Mouse (Mus musculus): ENCODE results near the gene Doc2a. TPM values are rescaled to one million over a fixed set of nuclear protein-coding genes. Genes with fewer than 3 reads are reported as not detected.

Gene Doc2a
- 10 to 100 TPM; 15.8 to 18.5 TPM for total RNA-seq (2021)
- long read RNA-seq, transcript Doc2a-201 (11 exons, 2,538 nt): major isoform, 11 of 29 reads
- long read RNA-seq, partial matches to known transcripts: 5 of 29 reads
- long read RNA-seq, other reads (novel, unspliced or antisense): 13 of 29 reads

DNA sequence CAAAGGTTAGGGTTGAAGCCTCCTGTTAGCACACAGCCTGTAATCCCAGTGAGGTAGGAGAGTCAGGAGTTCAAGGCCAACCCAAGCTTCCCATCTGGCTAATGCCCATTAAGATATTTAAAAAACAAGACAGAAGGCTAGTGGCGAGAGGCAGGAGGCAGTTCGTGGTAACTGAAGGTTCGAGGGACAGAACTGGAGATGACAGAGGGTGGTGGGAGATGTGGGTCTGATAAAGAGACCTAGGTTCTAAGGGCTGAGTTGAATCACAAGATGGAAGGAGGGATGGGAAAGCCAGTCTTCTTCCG lies at the start of gene Doc2a:
TSS of gene Doc2a (plus strand) at position 301 of the 305 bp plus-strand sequence.
- DNase-seq (ENCODE audit: low spot score in 2 of 2): no peak

DNA sequence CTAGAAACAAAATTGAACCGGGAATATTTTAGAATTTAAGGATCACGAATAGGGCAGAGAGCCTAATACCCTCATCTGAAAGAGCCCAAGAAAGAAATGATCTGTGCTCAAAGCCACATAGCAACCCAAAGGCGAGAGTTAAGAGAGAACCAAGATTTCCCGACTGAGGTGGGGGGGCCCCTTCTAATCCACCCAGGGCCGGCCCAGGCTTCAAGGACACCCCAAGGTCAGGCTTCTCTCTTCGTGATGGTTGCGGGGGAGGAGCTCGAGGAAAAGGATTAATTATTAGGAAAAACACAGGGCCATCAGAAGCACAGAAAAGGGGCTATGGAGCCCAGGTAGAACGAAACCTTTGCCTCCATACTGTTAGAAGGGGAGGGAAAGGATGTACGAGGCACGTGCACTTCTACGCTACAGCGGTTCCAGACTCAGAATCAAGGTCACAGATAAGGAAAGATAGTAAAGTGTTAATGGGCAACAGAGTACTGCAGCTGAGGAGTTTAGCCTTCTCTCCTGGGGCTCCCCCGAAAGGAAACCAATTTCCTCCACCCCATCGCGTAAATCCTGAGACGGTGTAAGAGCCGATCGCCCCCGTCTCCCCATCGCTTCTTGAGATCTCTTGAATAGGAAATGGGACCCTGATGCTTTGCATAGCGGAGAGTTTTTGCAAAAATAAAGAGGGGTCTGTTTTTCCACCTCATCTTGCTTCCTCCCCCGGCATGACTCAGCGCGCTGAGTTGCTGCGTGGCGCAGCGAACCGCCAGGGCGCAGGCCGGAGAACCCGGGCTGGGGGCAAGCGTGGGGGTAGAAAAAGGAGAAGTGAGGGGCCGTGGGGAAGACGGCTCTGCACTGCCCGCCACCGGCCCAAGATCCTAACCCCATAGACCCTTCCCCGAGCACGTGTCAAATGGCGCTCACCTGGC lies 48.8 kb upstream of the Doc2a start:
- DNase-seq (ENCODE audit: low spot score in 2 of 2): peak in 1 of 2 experiments; percentile 40

DNA sequence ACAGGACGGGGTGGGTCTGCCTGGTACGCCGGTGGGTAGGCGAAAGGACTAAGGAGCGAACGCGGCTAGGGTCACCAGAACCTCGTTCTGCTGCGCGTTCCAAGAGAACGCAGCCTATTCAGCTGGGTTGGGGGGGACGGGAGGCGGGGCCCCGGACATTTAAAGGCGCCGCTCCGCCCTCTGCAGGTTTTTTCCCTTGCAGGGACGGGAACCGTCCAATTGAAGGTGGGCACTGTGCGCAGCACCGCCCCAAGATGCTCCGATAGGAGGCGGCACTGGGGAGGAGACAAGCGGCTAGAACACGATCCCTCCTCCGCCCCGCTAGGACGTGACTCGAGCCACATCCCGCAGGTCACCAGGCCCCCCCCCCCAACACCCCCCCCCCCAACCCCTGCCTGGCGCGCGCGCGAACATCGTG lies 48.2 kb upstream of the Doc2a start:
- DNase-seq (ENCODE audit: low spot score in 2 of 2): peak; percentile 98 to 99

DNA sequence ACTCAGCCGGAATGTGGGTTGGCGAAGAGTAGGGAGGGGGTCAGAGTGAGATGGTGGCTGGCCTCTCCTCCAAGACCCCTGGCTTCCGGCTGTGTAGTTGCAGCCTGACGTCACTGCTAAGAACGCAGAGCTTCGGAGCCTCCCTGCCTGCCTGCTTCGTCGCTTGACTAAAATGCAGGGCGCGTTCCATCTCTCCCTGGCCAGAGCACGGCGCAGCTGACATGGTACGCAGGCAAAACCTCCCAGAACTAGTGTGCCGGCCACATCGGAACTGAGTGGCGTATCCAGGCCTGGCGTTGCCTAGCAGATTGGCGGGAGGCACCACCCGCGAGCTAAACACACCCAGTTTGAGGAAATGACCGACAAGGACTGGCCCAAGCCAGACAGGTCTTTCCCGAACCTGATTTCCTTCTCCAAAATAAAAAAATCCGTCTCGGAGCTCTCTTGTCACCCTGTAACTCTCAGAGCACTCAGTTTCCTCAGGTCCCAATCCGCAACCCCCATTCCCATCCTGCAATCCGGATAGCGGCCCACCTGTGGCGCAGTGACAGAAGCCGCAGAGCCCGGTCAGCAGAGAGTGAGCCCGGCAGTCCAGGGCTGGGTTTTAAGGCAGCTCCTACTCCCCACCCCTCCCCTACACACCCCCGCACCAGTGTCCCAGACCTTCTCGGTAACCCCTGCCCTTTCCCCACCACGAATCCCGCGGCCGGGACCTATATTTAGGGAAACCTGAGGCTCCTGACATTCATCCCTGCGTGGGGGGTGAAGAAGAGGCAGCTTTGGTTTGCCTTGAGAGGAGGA lies 47.5 kb upstream of the Doc2a start:
- DNase-seq (ENCODE audit: low spot score in 2 of 2): peak in 1 of 2 experiments; percentile 80

DNA sequence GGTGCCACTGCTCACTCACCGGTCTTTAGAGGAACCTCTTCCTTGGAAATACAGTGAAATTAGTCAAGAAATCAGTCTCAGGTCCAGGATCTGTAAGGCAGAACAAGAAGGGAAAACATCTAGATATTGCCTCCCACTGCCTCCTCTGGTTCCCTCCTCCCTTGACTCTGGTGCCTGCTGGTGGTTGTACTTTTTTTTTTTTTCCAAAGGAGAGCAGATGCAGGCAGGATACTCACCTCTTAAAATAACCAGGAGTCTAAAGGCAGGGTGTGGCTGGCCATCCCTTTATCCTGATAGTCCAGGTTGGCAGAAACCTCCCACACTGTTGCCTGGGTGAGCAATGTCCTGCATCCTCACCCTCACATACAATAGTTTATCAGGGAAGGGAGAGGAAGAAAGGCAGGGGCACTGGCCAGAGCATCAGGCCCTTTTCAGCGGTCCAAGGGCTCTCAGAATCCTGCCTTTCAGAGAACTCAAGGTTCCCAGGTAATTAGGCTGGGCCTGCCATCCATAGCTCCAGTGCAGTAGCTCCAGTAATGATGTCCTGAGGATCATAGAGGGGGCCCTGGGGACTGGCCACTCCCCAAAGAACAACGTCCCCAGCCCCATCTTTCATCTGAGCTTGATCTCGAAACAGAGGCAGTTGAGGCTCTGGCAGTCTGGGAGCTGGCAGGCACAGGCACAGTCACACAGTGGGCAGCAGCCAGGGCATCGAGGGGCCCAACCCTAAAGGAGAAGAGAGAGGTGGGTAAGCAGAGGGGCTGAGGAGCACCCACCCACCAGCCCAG lies 46.8 kb upstream of the Doc2a start:
- no peak for DNase-seq (ENCODE audit: low spot score in 2 of 2)

DNA sequence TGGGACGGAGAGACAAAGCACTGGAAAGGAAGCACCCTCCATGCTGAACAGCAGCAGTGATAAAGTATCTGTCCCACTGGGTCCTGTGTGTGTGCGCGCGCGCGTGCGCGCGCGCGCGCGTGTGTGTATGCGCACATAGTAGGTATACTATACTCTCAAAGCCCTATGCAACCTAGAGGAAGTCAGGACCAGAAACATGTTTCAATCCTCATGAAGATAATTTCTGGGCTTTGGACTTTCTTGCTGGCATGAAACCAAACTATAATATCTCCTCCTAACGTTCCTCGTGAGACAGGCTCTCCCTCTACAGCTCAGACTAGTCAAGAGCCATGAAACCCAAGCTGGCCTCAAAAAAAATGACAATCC lies 46.2 kb upstream of the Doc2a start:
- no peak for DNase-seq (ENCODE audit: low spot score in 2 of 2)

DNA sequence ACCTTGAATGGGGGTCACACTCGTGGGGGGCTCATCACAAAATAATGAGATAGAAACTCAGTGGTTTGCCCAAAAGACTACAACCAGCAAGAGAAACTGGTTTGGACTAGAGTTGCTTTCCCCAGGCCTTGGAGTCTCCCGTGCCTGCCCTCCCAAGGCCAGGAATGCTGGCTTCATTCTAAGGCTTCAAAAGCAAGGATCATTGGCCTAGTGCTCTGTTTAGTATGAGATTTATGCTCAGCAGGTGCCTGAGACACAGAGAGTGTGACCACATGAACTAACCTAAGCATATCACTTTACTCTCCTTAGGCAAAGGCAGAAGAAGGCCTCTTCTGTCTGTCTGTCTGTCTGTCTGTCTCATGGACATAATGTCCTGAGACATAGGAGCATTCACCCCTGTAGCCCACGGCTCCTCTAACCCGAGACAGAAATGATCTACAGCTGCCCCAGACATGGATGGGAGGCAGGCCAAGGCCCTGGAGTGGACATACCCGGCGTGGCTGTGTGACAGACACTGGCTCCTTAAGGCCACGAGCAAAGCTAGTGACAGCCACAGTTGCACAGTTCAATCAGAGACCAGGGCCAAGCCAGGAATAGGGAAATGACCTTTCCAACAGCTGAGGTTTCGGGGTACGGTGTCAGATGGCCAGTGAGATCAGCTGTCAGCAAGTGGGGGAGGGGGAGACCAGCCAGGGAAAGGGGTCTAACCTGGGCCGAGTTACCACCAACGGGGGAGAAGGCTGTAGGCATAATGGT lies 44.9 kb upstream of the Doc2a start:
- no peak for DNase-seq (ENCODE audit: low spot score in 2 of 2)

- DNase-seq (ENCODE audit: low spot score in 2 of 2): no peak
These were observed 44.0 kb upstream of the Doc2a start for GRCm38 (mm10) chr7:126803181-126803580.

DNA sequence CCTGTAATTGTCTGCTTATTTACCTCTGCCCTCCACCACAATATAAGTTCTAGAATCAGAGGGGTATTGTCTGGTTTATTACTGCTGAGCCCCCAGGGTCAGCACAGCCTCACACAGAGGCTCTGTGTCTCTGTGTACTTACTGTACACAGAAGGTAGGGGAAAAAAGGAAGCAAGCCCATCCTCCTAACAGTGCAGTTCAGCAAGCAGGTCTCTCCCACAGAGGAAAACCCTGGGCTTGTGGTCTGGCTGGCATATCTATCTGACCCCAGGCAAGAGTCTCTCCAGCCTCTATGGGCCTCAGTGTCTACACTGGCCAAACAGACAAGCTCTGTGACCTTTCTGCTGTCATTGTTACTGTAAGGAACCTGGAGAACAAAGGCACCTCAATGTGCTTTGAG lies 43.5 kb upstream of the Doc2a start:
- no peak for DNase-seq (ENCODE audit: low spot score in 2 of 2)

DNA sequence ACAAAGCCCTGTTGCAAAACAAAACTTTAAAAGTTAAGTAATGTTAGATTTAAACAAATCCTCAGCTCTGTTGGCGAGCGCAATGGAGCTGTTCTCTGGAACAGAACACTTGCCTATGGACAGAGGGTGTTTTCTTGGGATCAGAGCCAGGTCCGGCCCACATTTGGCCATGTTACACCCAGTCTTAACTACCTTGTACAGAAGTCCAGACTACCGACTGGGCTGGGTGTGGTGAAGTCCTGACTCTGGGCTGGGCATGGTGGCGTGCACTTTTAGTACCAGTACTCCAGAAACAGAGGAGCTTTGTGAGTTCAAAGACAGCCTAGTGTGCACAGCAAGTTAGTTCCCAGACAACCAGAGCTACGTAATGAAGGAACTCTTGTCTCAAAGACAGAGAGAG lies 40.3 kb upstream of the Doc2a start:
- no peak for DNase-seq (ENCODE audit: low spot score in 2 of 2)

DNA sequence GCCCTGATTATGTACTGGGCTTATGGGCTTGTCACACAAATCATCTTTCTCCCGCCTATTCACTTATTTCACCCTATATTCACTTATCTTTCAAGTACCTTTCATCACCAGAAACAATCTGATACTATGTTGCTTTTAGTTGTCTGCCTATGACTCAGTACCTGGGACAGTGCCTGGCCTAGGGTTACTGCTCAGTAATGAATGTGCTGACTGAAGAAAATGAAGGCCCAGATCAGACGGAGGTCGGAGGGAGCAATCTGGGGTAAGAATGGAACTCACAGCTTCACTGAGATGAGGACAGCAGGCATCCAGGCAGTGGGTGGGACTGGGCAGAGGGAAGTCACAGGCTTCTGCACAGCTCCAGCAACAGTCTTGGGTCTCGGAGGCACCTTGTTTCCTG lies 39.8 kb upstream of the Doc2a start:
- no peak for DNase-seq (ENCODE audit: low spot score in 2 of 2)

DNA sequence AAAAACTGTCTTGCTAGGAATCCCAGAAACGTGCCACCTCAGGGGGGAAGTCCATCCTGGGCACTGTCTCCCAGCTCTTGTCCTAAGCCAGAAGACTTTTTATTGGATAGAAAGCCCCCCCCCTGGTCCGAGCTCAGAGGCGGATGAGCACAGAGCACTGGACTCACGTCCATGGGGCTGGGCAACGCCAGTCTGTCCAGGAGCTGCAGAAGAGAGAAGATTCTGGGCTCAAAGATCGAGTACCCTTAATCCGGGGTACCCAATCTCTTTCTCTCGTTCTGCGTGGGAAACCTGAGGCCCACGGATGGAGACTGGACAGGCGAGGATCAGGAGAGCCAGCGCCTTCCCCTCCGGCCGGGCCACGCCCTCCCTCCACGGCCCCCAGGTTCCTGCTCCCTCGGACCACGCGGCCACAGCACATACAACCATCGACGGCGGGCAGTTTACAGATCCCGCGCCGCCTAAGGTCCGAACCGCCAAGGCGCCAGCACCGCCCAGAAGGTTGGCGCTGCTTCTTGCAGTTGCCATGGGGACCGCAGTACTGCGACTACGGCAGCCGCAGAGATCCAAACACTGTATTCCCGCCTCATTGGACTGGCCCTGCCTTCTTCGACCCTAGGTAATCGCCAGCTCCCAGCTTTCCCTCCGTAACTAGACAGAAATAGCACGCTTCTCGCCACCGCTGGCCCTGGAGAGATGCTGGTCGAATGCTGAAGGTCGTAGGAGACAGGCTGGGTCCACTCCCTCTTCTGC lies 38.3 kb upstream of the Doc2a start:
- peak; percentile 90 to 95 for DNase-seq (ENCODE audit: low spot score in 2 of 2)

DNA sequence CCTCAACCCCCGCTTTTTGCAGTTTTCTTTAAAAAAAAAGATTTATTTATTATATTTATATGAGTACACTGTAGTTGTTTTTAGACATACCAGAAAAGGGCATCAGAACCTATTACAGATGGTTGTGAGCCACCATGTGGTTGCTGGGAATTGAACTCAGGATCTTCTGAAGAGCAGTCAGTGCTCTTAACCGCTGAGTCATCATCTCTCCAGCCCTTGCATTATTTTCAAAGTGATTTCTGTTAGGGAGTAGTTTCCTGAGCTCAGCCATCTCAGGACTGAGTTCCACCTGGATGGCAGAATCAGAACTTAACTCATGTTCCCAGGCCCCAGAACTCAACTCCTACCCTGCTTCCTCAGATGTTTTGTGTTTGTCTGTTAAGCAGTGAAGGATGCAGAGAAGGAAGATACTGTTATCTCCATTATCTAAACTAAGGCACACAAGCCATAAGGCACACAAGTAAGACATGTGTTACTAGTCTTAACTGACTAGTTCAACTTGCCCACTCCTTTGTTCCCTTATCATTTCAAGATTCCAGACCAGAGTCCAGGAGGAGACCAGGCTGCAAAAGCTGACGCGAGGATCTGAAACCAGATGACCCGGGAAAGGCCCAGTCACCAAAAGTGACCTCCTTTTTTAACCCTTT lies 37.4 kb upstream of the Doc2a start:
- DNase-seq (ENCODE audit: low spot score in 2 of 2): no peak

DNA sequence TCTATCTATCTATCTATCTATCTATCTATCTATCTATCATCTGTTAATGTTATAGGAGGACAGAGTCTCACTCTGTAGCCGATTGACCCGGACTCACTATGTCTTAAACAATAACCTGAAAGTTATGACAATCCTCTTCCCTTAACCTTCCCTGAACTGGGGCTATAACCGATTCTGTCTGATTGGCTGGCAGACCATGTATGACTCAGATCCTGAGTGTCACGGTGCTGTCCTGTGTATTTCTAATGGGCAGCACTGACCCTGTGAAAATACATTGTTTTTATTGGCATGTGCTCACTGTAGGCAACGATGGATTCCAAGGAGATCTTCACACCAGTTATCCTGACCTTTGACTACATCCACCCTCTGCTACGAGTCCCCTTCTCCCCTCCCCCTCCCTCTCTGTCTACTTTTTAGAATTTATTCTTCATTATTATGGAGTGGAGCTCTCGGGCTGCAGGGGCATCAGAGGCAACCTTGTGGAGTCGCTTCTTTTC lies 31.4 kb upstream of the Doc2a start:
- DNase-seq (ENCODE audit: low spot score in 2 of 2): no peak

- no peak for DNase-seq (ENCODE audit: low spot score in 2 of 2)
These were observed 30.7 kb upstream of the Doc2a start for GRCm38 (mm10) chr7:126816494-126816893.

GRCm38 (mm10) chr7:126817595-126817994 lies 29.6 kb upstream of the Doc2a start:
- DNase-seq (ENCODE audit: low spot score in 2 of 2): no peak

DNA sequence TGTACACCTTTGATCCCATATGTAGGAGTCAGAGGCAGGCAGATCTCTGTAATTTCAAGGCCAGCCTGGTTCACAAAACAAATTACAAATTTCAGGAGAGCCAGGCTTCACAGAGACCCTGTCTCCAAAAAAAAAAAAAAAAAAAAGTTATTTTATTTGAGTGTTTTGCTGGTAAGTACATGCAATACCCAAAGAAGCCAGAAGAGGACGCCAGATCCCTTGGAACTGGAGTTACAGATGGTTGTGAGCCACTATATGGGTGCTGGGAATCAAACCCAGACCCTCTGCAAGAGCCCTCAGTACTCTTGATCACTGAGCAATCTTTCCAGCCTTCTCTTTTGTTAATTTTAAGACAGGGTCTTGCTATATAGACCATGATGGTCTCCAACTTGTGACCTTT lies 28.4 kb upstream of the Doc2a start:
- DNase-seq (ENCODE audit: low spot score in 2 of 2): no peak

DNA sequence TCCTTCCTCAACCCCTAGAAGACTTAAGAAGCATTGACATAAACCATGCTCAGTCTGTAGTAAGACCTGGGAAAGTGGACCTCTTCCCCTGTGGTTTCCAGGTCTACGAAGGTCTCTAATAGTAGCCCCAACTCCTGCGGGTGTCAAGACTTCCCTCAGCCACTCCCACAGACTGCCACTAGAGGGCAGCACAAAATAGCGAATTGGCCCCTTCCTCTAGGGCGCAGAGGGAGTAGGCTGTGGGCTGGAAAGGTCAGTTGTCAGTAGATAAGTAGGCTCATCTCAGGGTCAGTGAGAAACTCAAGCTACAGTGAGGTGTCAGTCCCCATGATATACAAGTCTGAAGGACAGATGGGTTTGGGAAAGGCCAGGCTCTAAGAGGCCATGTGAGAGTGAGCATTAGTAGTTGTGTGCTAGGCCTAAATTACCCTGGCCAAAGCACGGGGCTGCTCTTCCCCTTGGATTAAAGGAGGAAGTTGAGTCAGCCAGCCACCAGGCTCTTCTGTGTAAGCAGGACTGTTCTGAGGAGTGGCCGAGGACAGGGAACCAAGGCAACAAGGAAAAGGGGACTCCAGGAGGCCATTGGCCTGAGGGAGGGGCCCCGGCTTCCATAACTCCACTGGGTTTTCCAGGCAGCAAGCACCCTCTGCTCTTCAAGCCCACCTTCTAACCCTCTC lies 25.2 kb upstream of the Doc2a start:
- DNase-seq (ENCODE audit: low spot score in 2 of 2): peak; percentile 56 to 85

GRCm38 (mm10) chr7:126822741-126823140 lies 24.5 kb upstream of the Doc2a start:
- no peak for DNase-seq (ENCODE audit: low spot score in 2 of 2)

Data from layer of hippocampus, adult 18-20 months (tissue).